Mouse (Mus musculus): Measurements from ENCODE around the gene Plin2. TPM values are rescaled to one million over a fixed set of nuclear protein-coding genes. Genes with fewer than 3 reads are reported as not detected.
A peak's percentile ranks its signal among the peaks of the same experiment; 100 is the strongest.
"Not testable (repeated sequence)": the region's sequence is repeated elsewhere in the genome, so short reads cannot be mapped to it uniquely, and the experiment has no call there.

The Plin2 gene
- polyA plus RNA-seq, 1 experiment from 2014 or later: 90.7 TPM

GRCm38 (mm10) chr4:86648394-86648793, 21.5 kb downstream of the Plin2 start:
- WGBS: 88% methylated on average over 10 of the region's 13 CpGs

GRCm38 (mm10) chr4:86637561-86637960, 32.3 kb downstream of the Plin2 start:
- not testable (repeated sequence) for H3K9me3 ChIP-seq; H3K27me3 ChIP-seq (ENCODE audit: insufficient read depth, poor library complexity, severe bottlenecking); DNase-seq (ENCODE audit: low spot score); H3K36me3 ChIP-seq; H3K4me3 ChIP-seq; H3K4me1 ChIP-seq; H3K27ac ChIP-seq
- 71% methylated on average over 9 of the region's 9 CpGs for WGBS

More at GRCm38 (mm10) chr4:86648394-86648793, 21.5 kb downstream of the Plin2 start:
- H3K36me3 ChIP-seq; DNase-seq (ENCODE audit: low spot score); H3K4me3 ChIP-seq; H3K4me1 ChIP-seq; H3K27ac ChIP-seq; H3K27me3 ChIP-seq (ENCODE audit: insufficient read depth, poor library complexity, severe bottlenecking); H3K9me3 ChIP-seq: not testable (repeated sequence)

- not testable (repeated sequence) for H3K27me3 ChIP-seq (ENCODE audit: insufficient read depth, poor library complexity, severe bottlenecking); H3K9me3 ChIP-seq; H3K4me3 ChIP-seq; DNase-seq (ENCODE audit: low spot score); H3K4me1 ChIP-seq; H3K36me3 ChIP-seq; H3K27ac ChIP-seq
Measured at GRCm38 (mm10) chr4:86634873-86635272, 35.0 kb downstream of the Plin2 start.

GRCm38 (mm10) chr4:86634312-86634711, 35.5 kb downstream of the Plin2 start:
- not testable (repeated sequence) for H3K4me3 ChIP-seq; DNase-seq (ENCODE audit: low spot score); H3K36me3 ChIP-seq; H3K27me3 ChIP-seq (ENCODE audit: insufficient read depth, poor library complexity, severe bottlenecking); H3K27ac ChIP-seq; H3K4me1 ChIP-seq; H3K9me3 ChIP-seq

GRCm38 (mm10) chr4:86632556-86632955, 37.3 kb downstream of the Plin2 start:
- H3K36me3 ChIP-seq; H3K27ac ChIP-seq; H3K4me3 ChIP-seq; H3K9me3 ChIP-seq; H3K4me1 ChIP-seq; DNase-seq (ENCODE audit: low spot score); H3K27me3 ChIP-seq (ENCODE audit: insufficient read depth, poor library complexity, severe bottlenecking): not testable (repeated sequence)
- WGBS: 69% methylated on average over 5 of the region's 5 CpGs

GRCm38 (mm10) chr4:86631831-86632230, 38.0 kb downstream of the Plin2 start:
- Histone ChIP-seq H3K27me3 (ENCODE audit: insufficient read depth, poor library complexity, severe bottlenecking) (no peaks in the 10 kb centered on the region), H3K36me3 (no peaks in the 10 kb centered on the region), H3K4me3 (no peak overlapping the region), H3K27ac (no peak overlapping the region), H3K4me1 (no peaks in the 10 kb centered on the region), H3K9me3 (no peaks in the 10 kb centered on the region)
- 79% methylated on average over 4 of the region's 4 CpGs for WGBS
- no peak for DNase-seq (ENCODE audit: low spot score)

GRCm38 (mm10) chr4:86626496-86626895, 43.4 kb downstream of the Plin2 start:
- not testable (repeated sequence) for H3K36me3 ChIP-seq; DNase-seq (ENCODE audit: low spot score); H3K4me1 ChIP-seq; H3K27me3 ChIP-seq (ENCODE audit: insufficient read depth, poor library complexity, severe bottlenecking); H3K27ac ChIP-seq; H3K4me3 ChIP-seq; H3K9me3 ChIP-seq
- WGBS: 84% methylated on average over 7 of the region's 7 CpGs

GRCm38 (mm10) chr4:86625463-86625862, 44.4 kb downstream of the Plin2 start:
- DNase-seq (ENCODE audit: low spot score): no peak
- no peaks in the 10 kb centered on the region for H3K36me3 ChIP-seq
- H3K4me3 ChIP-seq: no peak overlapping the region
- no peak overlapping the region for H3K27ac ChIP-seq
- WGBS: 80% methylated on average over 5 of the region's 5 CpGs
- no peaks in the 10 kb centered on the region for H3K4me1 ChIP-seq
- H3K9me3 ChIP-seq: no peaks in the 10 kb centered on the region
- no peaks in the 10 kb centered on the region for H3K27me3 ChIP-seq (ENCODE audit: insufficient read depth, poor library complexity, severe bottlenecking)

- not testable (repeated sequence) for H3K27me3 ChIP-seq (ENCODE audit: insufficient read depth, poor library complexity, severe bottlenecking); H3K4me1 ChIP-seq; H3K4me3 ChIP-seq; DNase-seq (ENCODE audit: low spot score); H3K36me3 ChIP-seq; H3K9me3 ChIP-seq; H3K27ac ChIP-seq
- WGBS: 80% methylated on average over 1 of the region's 1 CpGs
Measured at GRCm38 (mm10) chr4:86622532-86622931, 47.3 kb downstream of the Plin2 start.

- Histone ChIP-seq H3K4me1 (no peaks in the 10 kb centered on the region), H3K36me3 (no peaks in the 10 kb centered on the region), H3K27ac (no peak overlapping the region), H3K4me3 (no peak overlapping the region), H3K27me3 (ENCODE audit: insufficient read depth, poor library complexity, severe bottlenecking) (no peaks in the 10 kb centered on the region), H3K9me3 (no peaks in the 10 kb centered on the region)
- DNase-seq (ENCODE audit: low spot score): no peak
- WGBS: 67% methylated on average over 3 of the region's 3 CpGs
Measured at GRCm38 (mm10) chr4:86622116-86622515, 47.7 kb downstream of the Plin2 start.

- Histone ChIP-seq H3K4me1 (no peaks in the 10 kb centered on the region), H3K27ac (no peak overlapping the region), H3K9me3 (no peaks in the 10 kb centered on the region), H3K27me3 (ENCODE audit: insufficient read depth, poor library complexity, severe bottlenecking) (no peaks in the 10 kb centered on the region), H3K36me3 (no peaks in the 10 kb centered on the region), H3K4me3 (no peak overlapping the region)
- no peak for DNase-seq (ENCODE audit: low spot score)
- 62% methylated on average over 2 of the region's 2 CpGs for WGBS
Measured at GRCm38 (mm10) chr4:86620506-86620905, 49.4 kb downstream of the Plin2 start.

GRCm38 (mm10) chr4:86612289-86612620, 57.6 kb downstream of the Plin2 start:
- peaks cover 4% of the 10 kb centered on the region for H3K36me3 ChIP-seq
- H3K4me1 ChIP-seq: no peaks in the 10 kb centered on the region
- no peak for DNase-seq (ENCODE audit: low spot score)
- H3K27me3 ChIP-seq (ENCODE audit: insufficient read depth, poor library complexity, severe bottlenecking): no peaks in the 10 kb centered on the region
- H3K4me3 ChIP-seq: peak overlapping the region; percentile 97
- H3K27ac ChIP-seq: peak overlapping the region; percentile 91
- no peaks in the 10 kb centered on the region for H3K9me3 ChIP-seq
- WGBS: 28% methylated on average over 8 of the region's 8 CpGs

- Histone ChIP-seq H3K9me3 (no peaks in the 10 kb centered on the region), H3K27ac (peak within 1 kb of the TSS; percentile 91), H3K4me3 (peak within 1 kb of the TSS; percentile 97), H3K27me3 (ENCODE audit: insufficient read depth, poor library complexity, severe bottlenecking) (no peaks in the 10 kb centered on the region), H3K36me3 (peaks cover 10% of the 10 kb centered on the region), H3K4me1 (no peaks in the 10 kb centered on the region)
- WGBS: under 1% methylated on average over 59 of the region's 59 CpGs
- peak; percentile 98 for DNase-seq (ENCODE audit: low spot score)
Measured at GRCm38 (mm10) chr4:86611524-86612288, 58.2 kb downstream of the Plin2 start, which contains the start of gene Haus6. Haus6 (minus strand) TSS chr4:86612055.

Measured in heart, embryonic 10.5 days (tissue).